Mouse (Mus musculus) kidney, adult 11 months (tissue): Measurements from ENCODE around the gene Scgb2b20.
"Not testable (repeated sequence)": the region's sequence is repeated elsewhere in the genome, so short reads cannot be mapped to it uniquely, and the experiment has no call there.

Experiments
- DNase-seq: peaks from one replicate; pipeline ENCODE4 v3.0.0; 2022

Gene Scgb2b20

DNA sequence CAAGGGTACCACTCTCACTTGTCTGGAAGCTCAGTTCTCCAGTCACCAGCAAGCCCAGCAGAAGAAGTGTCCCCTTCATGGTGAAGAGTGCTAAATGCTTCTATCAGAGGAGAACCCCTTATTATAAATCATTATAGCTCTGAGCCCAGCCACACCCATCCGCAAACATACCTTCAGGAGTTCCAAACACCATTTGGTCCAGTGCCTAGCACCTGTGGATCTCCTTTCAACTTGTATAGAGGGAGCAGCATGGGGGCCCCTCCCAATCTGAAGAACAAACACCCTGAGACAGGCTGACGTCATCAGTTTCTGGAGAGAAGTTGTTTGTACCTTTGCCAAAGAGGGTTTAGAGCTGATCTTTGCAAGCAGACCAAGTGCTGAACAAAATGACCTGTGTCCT lies at the start of gene Scgb2b20:
TSS of gene Scgb2b20 (minus strand) at position 101 of the 400 bp plus-strand sequence.
- not testable (repeated sequence) for DNase-seq

- not testable (repeated sequence) for DNase-seq
Observed at GRCm38 (mm10) chr7:33409681-33410080, 43.6 kb upstream of the Scgb2b20 start.

DNA sequence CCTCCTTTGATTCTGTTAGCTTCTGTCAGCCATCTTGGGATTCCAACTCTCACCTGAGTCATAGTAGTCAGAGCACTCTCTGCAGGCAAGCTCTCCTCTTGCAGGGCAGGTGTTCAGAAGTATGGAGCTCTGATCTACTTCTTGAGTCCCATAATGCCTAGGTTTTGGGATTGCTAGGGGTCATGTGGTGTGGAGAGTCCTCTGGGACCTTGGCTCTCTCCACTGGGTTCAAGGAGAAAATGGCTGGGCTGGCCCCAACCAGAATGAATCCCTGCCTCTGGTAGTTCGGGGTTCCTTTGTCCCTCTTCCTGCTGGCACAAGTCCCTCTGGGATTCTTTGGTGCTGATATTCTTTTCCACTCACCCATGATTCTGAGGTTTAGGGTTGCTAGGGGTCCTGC lies 35.5 kb upstream of the Scgb2b20 start:
- no peak for DNase-seq

DNA sequence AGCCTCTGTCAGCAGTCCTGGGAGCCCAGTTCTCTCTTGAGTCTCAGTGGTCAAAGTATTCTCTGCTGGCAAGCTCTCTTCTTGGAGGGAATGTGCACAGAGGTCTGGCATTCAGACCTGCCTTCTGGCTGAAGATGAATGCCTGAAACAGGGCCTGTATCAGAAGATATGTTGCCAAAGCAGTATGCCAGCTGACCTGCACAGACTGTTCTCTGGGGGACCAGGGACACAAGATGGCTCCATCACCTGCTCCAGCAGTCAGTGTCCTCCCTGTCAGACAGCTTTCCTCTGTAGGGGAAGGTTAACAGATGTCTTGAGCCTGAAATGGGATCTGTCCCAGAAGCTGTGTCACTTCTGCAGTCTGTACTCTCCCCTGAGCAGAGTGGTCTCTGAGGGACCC lies 33.6 kb upstream of the Scgb2b20 start:
- not testable (repeated sequence) for DNase-seq

DNA sequence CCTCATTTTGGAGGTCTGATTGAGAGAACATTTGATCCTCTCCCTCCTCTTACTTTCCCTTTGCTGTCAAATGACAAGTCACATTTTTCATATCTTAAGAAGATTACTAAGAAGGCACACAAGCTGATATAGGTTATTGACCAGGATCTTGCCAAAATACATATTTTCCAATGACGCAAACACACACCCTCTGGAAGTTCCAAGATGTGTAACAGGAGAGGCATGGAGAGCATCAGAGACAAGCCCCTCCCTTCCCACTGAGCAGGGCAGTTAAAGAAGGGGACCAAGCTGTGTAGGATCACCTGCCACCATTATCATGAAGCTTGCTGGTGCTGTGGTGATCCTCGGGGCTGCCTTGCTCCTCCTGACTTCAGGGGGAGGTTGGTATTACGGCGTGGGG lies 6.8 kb upstream of the Scgb2b20 start, which contains the start of gene Scgb1b20:
TSS of gene Scgb1b20 (plus strand) at position 301 of the 400 bp plus-strand sequence.
- DNase-seq, result not testable (repeated sequence)
